ENCODE assay signal across 8 mouse cellular contexts in the genomic region with DNA sequence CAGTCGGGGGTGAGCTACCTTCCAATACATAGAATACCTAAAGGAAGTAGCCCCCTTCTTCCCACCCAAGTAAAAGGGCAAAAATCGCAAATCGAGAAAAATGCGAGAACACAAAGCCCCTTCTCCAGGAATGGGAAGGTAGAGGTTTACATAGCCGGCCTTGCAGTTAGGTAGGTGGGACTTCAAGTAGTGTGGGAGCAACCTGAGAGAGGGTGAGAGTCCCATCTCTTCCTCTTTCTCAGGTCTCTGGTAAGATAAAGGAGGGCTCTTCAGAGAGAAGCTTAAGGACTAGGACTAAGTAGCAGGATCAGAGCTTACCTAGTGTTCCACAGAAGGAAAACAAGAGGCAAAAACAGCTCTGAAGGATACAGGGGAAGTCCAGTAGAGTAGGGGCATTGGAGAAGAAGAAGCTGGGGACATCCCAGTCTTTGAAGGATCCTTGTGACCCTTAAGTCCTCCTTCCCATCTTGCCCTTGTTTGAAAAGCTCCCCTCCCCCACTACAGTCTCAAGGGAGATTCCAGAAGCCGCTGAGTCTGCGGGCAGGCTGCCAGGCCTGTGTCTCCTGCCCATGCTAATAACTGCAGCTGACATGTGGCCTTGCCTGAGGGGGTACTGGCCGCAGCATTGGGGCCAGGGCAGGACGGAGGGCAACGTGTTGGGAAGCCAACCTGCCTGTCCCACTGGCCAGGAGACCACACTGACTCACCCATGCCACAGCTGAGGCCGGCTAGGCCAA. TPM values are rescaled to one million over a fixed set of nuclear protein-coding genes. Genes with fewer than 3 reads are reported as not detected.
DNase-seq lines count a peak whose midpoint lies in the region; ATAC-seq lines count a peak whose summit lies in the region.

No protein-coding gene starts in this region.

- no peaks in the 10 kb centered on the region for H3K36me3 ChIP-seq in forebrain, embryonic 10.5 days (replicated peaks)
- H3K36me3 ChIP-seq in forebrain, embryonic 11.5 days (ENCODE audit: control insufficient read depth, insufficient read depth, low read length): no peaks in the 10 kb centered on the region
- H3K36me3 ChIP-seq in embryonic facial prominence, embryonic 15.5 days: no peaks in the 10 kb centered on the region
- H3K36me3 ChIP-seq in hindbrain, embryonic 11.5 days (ENCODE audit: control insufficient read depth, insufficient read depth, low read length): no peaks in the 10 kb centered on the region
- H3K36me3 ChIP-seq in limb, embryonic 11.5 days (ENCODE audit: control insufficient read depth, insufficient read depth, low read length): no peaks in the 10 kb centered on the region
- no peaks in the 10 kb centered on the region for H3K36me3 ChIP-seq in midbrain, embryonic 14.5 days (ENCODE audit: control insufficient read depth, insufficient read depth, low read length)

- H3K27ac ChIP-seq in forebrain, embryonic 10.5 days: peak overlapping the region; percentile 76
- H3K27ac ChIP-seq in forebrain, embryonic 11.5 days (ENCODE audit: low read depth, low read length): no peak overlapping the region
- peak overlapping the region; percentile 80 for H3K27ac ChIP-seq in embryonic facial prominence, embryonic 15.5 days (replicated peaks)
- H3K27ac ChIP-seq in hindbrain, embryonic 11.5 days (ENCODE audit: low read depth, low read length): 0 out of 2 replicates have a peak overlapping the region, but pooled peaks have one; percentile 10
- no peak overlapping the region; the same call in 1 of the 2 replicates for H3K27ac ChIP-seq in limb, embryonic 11.5 days (replicated peaks; ENCODE audit: low read depth, low read length)
- 0 out of 2 replicates have a peak overlapping the region, but pooled peaks have one; percentile 37 for H3K27ac ChIP-seq in midbrain, embryonic 14.5 days (replicated peaks; ENCODE audit: low read depth, low read length)

- H3K4me3 ChIP-seq in forebrain, embryonic 10.5 days: peak overlapping the region; percentile 68; the same call in 1 of the 2 replicates
- H3K4me3 ChIP-seq in forebrain, embryonic 11.5 days (ENCODE audit: low read depth, low read length): no peak overlapping the region; the same call in 1 of the 2 replicates
- H3K4me3 ChIP-seq in embryonic facial prominence, embryonic 15.5 days (replicated peaks): peak overlapping the region; percentile 67
- no peak overlapping the region for H3K4me3 ChIP-seq in hindbrain, embryonic 11.5 days (ENCODE audit: low read depth, low read length)
- H3K4me3 ChIP-seq in limb, embryonic 11.5 days (ENCODE audit: low read depth, low read length): peak overlapping the region; percentile 33; the same call in 1 of the 2 replicates
- H3K4me3 ChIP-seq in midbrain, embryonic 14.5 days (replicated peaks; ENCODE audit: low read depth, low read length): no peak overlapping the region

- H3K9me3 ChIP-seq in forebrain, embryonic 10.5 days: no peaks in the 10 kb centered on the region
- H3K9me3 ChIP-seq in forebrain, embryonic 11.5 days (ENCODE audit: control insufficient read depth, low read length): no peaks in the 10 kb centered on the region
- no peaks in the 10 kb centered on the region for H3K9me3 ChIP-seq in embryonic facial prominence, embryonic 15.5 days (replicated peaks)
- H3K9me3 ChIP-seq in hindbrain, embryonic 11.5 days (ENCODE audit: control insufficient read depth, low read length): no peaks in the 10 kb centered on the region
- H3K9me3 ChIP-seq in limb, embryonic 11.5 days (ENCODE audit: control insufficient read depth, low read length): no peaks in the 10 kb centered on the region
- H3K9me3 ChIP-seq in midbrain, embryonic 14.5 days (ENCODE audit: control insufficient read depth, low read length): no peaks in the 10 kb centered on the region

- no peak for DNase-seq in forebrain, embryonic 10.5 days (ENCODE audit: extremely low spot score, low spot score)
- DNase-seq in forebrain, embryonic 11.5 days (ENCODE audit: low spot score): no peak
- peak; percentile 36 for DNase-seq in T-cell, adult 2 months (ENCODE audit: low spot score)
- peak; percentile 40 for DNase-seq in hindbrain, embryonic 11.5 days (ENCODE audit: low spot score)
- DNase-seq in limb, embryonic 11.5 days (ENCODE audit: low spot score): peak; percentile 38
- peak; percentile 78 for DNase-seq in midbrain, embryonic 14.5 days
- peak; percentile 77 to 79 for DNase-seq in urinary bladder, adult 18-20 months (ENCODE audit: low spot score in 2 of 2)

- H3K4me2 ChIP-seq in forebrain, embryonic 11.5 days (ENCODE audit: low read depth, low read length, severe bottlenecking): no peak overlapping the region
- peak overlapping the region; percentile 99 for H3K4me2 ChIP-seq in embryonic facial prominence, embryonic 15.5 days (replicated peaks)
- no peak overlapping the region for H3K4me2 ChIP-seq in hindbrain, embryonic 11.5 days (replicated peaks; ENCODE audit: low read depth, low read length)
- H3K4me2 ChIP-seq in limb, embryonic 11.5 days (ENCODE audit: low read depth, severe bottlenecking): no peak overlapping the region
- peak overlapping the region; percentile 99; the same call in 1 of the 2 replicates for H3K4me2 ChIP-seq in midbrain, embryonic 14.5 days (ENCODE audit: low read length)

- H3K4me1 ChIP-seq in forebrain, embryonic 10.5 days: peaks cover 82% of the 10 kb centered on the region
- peaks cover 44% of the 10 kb centered on the region for H3K4me1 ChIP-seq in forebrain, embryonic 11.5 days (replicated peaks; ENCODE audit: control insufficient read depth, insufficient read depth, low read length)
- peaks cover 93% of the 10 kb centered on the region for H3K4me1 ChIP-seq in embryonic facial prominence, embryonic 15.5 days
- H3K4me1 ChIP-seq in hindbrain, embryonic 11.5 days (replicated peaks; ENCODE audit: control insufficient read depth, insufficient read depth, low read length): peaks cover 35% of the 10 kb centered on the region
- H3K4me1 ChIP-seq in limb, embryonic 11.5 days (ENCODE audit: control insufficient read depth, insufficient read depth, low read length): peaks cover 58% of the 10 kb centered on the region
- H3K4me1 ChIP-seq in midbrain, embryonic 14.5 days (ENCODE audit: control insufficient read depth, insufficient read depth, low read length): peaks cover 67% of the 10 kb centered on the region

- WGBS in forebrain, embryonic 10.5 days: 41% methylated on average over 11 of the region's 11 CpGs
- 39% methylated on average over 11 of the region's 11 CpGs for WGBS in forebrain, embryonic 11.5 days
- 21% methylated on average over 11 of the region's 11 CpGs for WGBS in embryonic facial prominence, embryonic 15.5 days
- WGBS in hindbrain, embryonic 11.5 days: 38% methylated on average over 11 of the region's 11 CpGs
- 33% methylated on average over 11 of the region's 11 CpGs for WGBS in limb, embryonic 11.5 days
- 31% methylated on average over 11 of the region's 11 CpGs for WGBS in midbrain, embryonic 14.5 days

- ATAC-seq in forebrain, embryonic 11.5 days (replicated peaks; ENCODE audit: low FRiP score): no peak
- no peak for ATAC-seq in embryonic facial prominence, embryonic 15.5 days (ENCODE audit: insufficient number of reproducible peaks, low FRiP score, low TSS enrichment, low read depth)
- ATAC-seq in hindbrain, embryonic 11.5 days (ENCODE audit: low FRiP score): no peak
- no peak for ATAC-seq in limb, embryonic 11.5 days (ENCODE audit: insufficient number of reproducible peaks, low FRiP score, low TSS enrichment, low read depth)
- ATAC-seq in midbrain, embryonic 14.5 days (ENCODE audit: low FRiP score, low TSS enrichment): no peak

- H3K27me3 ChIP-seq in forebrain, embryonic 10.5 days (ENCODE audit: poor library complexity, severe bottlenecking): peaks cover 84% of the 10 kb centered on the region
- H3K27me3 ChIP-seq in forebrain, embryonic 11.5 days (ENCODE audit: control insufficient read depth, insufficient read depth, low read length): peaks cover 40% of the 10 kb centered on the region
- H3K27me3 ChIP-seq in embryonic facial prominence, embryonic 15.5 days: peaks cover 11% of the 10 kb centered on the region
- peaks cover 47% of the 10 kb centered on the region for H3K27me3 ChIP-seq in hindbrain, embryonic 11.5 days (ENCODE audit: control insufficient read depth, insufficient read depth, low read length)
- H3K27me3 ChIP-seq in limb, embryonic 11.5 days (ENCODE audit: control insufficient read depth, insufficient read depth, low read length): peaks cover 15% of the 10 kb centered on the region
- peaks cover 18% of the 10 kb centered on the region for H3K27me3 ChIP-seq in midbrain, embryonic 14.5 days (ENCODE audit: control insufficient read depth, insufficient read depth, low read length)

- no peak overlapping the region for H3K9ac ChIP-seq in forebrain, embryonic 11.5 days (ENCODE audit: low read length)
- H3K9ac ChIP-seq in embryonic facial prominence, embryonic 15.5 days: no peak overlapping the region
- peak overlapping the region; percentile 31; the same call in 1 of the 2 replicates for H3K9ac ChIP-seq in hindbrain, embryonic 11.5 days (ENCODE audit: low read depth, low read length)
- H3K9ac ChIP-seq in limb, embryonic 11.5 days (ENCODE audit: low read length): no peak overlapping the region
- H3K9ac ChIP-seq in midbrain, embryonic 14.5 days (replicated peaks; ENCODE audit: low read length): no peak overlapping the region; the same call in 1 of the 2 replicates

RNA-seq across cellular contexts. Expression of a gene that starts 2.3 kb away (rescaled TPM):
- polyA plus RNA-seq in forebrain, embryonic 10.5 days (2016; fragmentation: Nextera tagmentation; extraction: Ambion mirVana): 3.8 and 4.0 TPM in 2 replicates
- 5.2 and 5.8 TPM in 2 replicates for polyA plus RNA-seq in forebrain, embryonic 11.5 days (2014; fragmentation: Nextera tagmentation; extraction: Ambion mirVana)
- polyA plus RNA-seq in embryonic facial prominence, embryonic 15.5 days (2015; fragmentation: Nextera tagmentation; extraction: Ambion mirVana): 38.0 and 40.5 TPM in 2 replicates
- 6.2 and 6.4 TPM in 2 replicates for polyA plus RNA-seq in hindbrain, embryonic 11.5 days (2014; fragmentation: Nextera tagmentation; extraction: Ambion mirVana)
- 7.2 and 7.7 TPM in 2 replicates for polyA plus RNA-seq in limb, embryonic 11.5 days (2014; fragmentation: Nextera tagmentation; extraction: Ambion mirVana)
- 4.3 and 5.7 TPM in 2 replicates for polyA plus RNA-seq in midbrain, embryonic 14.5 days (2014; fragmentation: Nextera tagmentation; extraction: Ambion mirVana)

RNA-seq across cellular contexts. Expression of a gene that starts 9.6 kb away (rescaled TPM):
- 18.3 and 19.0 TPM in 2 replicates for polyA plus RNA-seq in forebrain, embryonic 10.5 days (2016; fragmentation: Nextera tagmentation; extraction: Ambion mirVana)
- 14.8 and 15.5 TPM in 2 replicates for polyA plus RNA-seq in forebrain, embryonic 11.5 days (2014; fragmentation: Nextera tagmentation; extraction: Ambion mirVana)
- 27.2 and 30.6 TPM in 2 replicates for polyA plus RNA-seq in embryonic facial prominence, embryonic 15.5 days (2015; fragmentation: Nextera tagmentation; extraction: Ambion mirVana)
- 9.5 and 10.3 TPM in 2 replicates for polyA plus RNA-seq in hindbrain, embryonic 11.5 days (2014; fragmentation: Nextera tagmentation; extraction: Ambion mirVana)
- polyA plus RNA-seq in limb, embryonic 11.5 days (2014; fragmentation: Nextera tagmentation; extraction: Ambion mirVana): 14.5 and 15.2 TPM in 2 replicates
- 25.8 and 31.4 TPM in 2 replicates for polyA plus RNA-seq in midbrain, embryonic 14.5 days (2014; fragmentation: Nextera tagmentation; extraction: Ambion mirVana)

RNA-seq across cellular contexts. Expression of a gene that starts 11.2 kb away (rescaled TPM):
- 163 and 173 TPM in 2 replicates for polyA plus RNA-seq in forebrain, embryonic 10.5 days (2016; fragmentation: Nextera tagmentation; extraction: Ambion mirVana)
- polyA plus RNA-seq in forebrain, embryonic 11.5 days (2014; fragmentation: Nextera tagmentation; extraction: Ambion mirVana): 128 and 147 TPM in 2 replicates
- polyA plus RNA-seq in embryonic facial prominence, embryonic 15.5 days (2015; fragmentation: Nextera tagmentation; extraction: Ambion mirVana): 94.9 and 99.1 TPM in 2 replicates
- polyA plus RNA-seq in hindbrain, embryonic 11.5 days (2014; fragmentation: Nextera tagmentation; extraction: Ambion mirVana): 98.5 and 104 TPM in 2 replicates
- polyA plus RNA-seq in limb, embryonic 11.5 days (2014; fragmentation: Nextera tagmentation; extraction: Ambion mirVana): 127 and 133 TPM in 2 replicates
- polyA plus RNA-seq in midbrain, embryonic 14.5 days (2014; fragmentation: Nextera tagmentation; extraction: Ambion mirVana): 51.7 and 54.4 TPM in 2 replicates

RNA-seq across cellular contexts. Expression of a gene that starts 11.4 kb away (rescaled TPM):
- polyA plus RNA-seq in forebrain, embryonic 10.5 days (2016; fragmentation: Nextera tagmentation; extraction: Ambion mirVana): 1,199 and 1,255 TPM in 2 replicates
- polyA plus RNA-seq in forebrain, embryonic 11.5 days (2014; fragmentation: Nextera tagmentation; extraction: Ambion mirVana): 1,226 and 1,312 TPM in 2 replicates
- 705 and 717 TPM in 2 replicates for polyA plus RNA-seq in embryonic facial prominence, embryonic 15.5 days (2015; fragmentation: Nextera tagmentation; extraction: Ambion mirVana)
- polyA plus RNA-seq in hindbrain, embryonic 11.5 days (2014; fragmentation: Nextera tagmentation; extraction: Ambion mirVana): 1,367 and 1,409 TPM in 2 replicates
- 1,235 and 1,326 TPM in 2 replicates for polyA plus RNA-seq in limb, embryonic 11.5 days (2014; fragmentation: Nextera tagmentation; extraction: Ambion mirVana)
- polyA plus RNA-seq in midbrain, embryonic 14.5 days (2014; fragmentation: Nextera tagmentation; extraction: Ambion mirVana): 1,531 and 1,588 TPM in 2 replicates

RNA-seq across cellular contexts. Expression of a gene that starts 11.6 kb away (rescaled TPM):
- not detected in 2 replicates for polyA plus RNA-seq in forebrain, embryonic 10.5 days (2016; fragmentation: Nextera tagmentation; extraction: Ambion mirVana)
- polyA plus RNA-seq in forebrain, embryonic 11.5 days (2014; fragmentation: Nextera tagmentation; extraction: Ambion mirVana): not detected in 2 replicates
- not detected in 2 replicates for polyA plus RNA-seq in embryonic facial prominence, embryonic 15.5 days (2015; fragmentation: Nextera tagmentation; extraction: Ambion mirVana)
- polyA plus RNA-seq in hindbrain, embryonic 11.5 days (2014; fragmentation: Nextera tagmentation; extraction: Ambion mirVana): not detected in 2 replicates
- not detected in 2 replicates for polyA plus RNA-seq in limb, embryonic 11.5 days (2014; fragmentation: Nextera tagmentation; extraction: Ambion mirVana)
- polyA plus RNA-seq in midbrain, embryonic 14.5 days (2014; fragmentation: Nextera tagmentation; extraction: Ambion mirVana): not detected in 2 replicates

Comparison
In these comparisons a context has a peak if more than half of its experiments do, and no peak if none do; other contexts are left out.
1. H3K27ac ChIP-seq: peak in forebrain, embryonic 10.5 days (single experiment), embryonic facial prominence, embryonic 15.5 days (single experiment), hindbrain, embryonic 11.5 days (single experiment) and midbrain, embryonic 14.5 days (single experiment); none in forebrain, embryonic 11.5 days (single experiment) and limb, embryonic 11.5 days (single experiment).
2. H3K4me3 ChIP-seq: peak in forebrain, embryonic 10.5 days (single experiment), embryonic facial prominence, embryonic 15.5 days (single experiment) and limb, embryonic 11.5 days (single experiment); none in forebrain, embryonic 11.5 days (single experiment), hindbrain, embryonic 11.5 days (single experiment) and midbrain, embryonic 14.5 days (single experiment).
3. DNase-seq: peak in T-cell, adult 2 months (single experiment), hindbrain, embryonic 11.5 days (single experiment), limb, embryonic 11.5 days (single experiment), midbrain, embryonic 14.5 days (single experiment) and urinary bladder, adult 18-20 months (2 of 2); none in forebrain, embryonic 10.5 days (single experiment) and forebrain, embryonic 11.5 days (single experiment).
4. H3K4me2 ChIP-seq: peak in embryonic facial prominence, embryonic 15.5 days (single experiment) and midbrain, embryonic 14.5 days (single experiment); none in forebrain, embryonic 11.5 days (single experiment), hindbrain, embryonic 11.5 days (single experiment) and limb, embryonic 11.5 days (single experiment).